Mouse (Mus musculus): ENCODE results near the gene Rnft1. TPM values are rescaled to one million over a fixed set of nuclear protein-coding genes. Genes with fewer than 3 reads are reported as not detected.

The Rnft1 gene
- total and polyA plus RNA-seq, 3 experiments = 34.9 to 49.7 (median 49.2) TPM

DNA sequence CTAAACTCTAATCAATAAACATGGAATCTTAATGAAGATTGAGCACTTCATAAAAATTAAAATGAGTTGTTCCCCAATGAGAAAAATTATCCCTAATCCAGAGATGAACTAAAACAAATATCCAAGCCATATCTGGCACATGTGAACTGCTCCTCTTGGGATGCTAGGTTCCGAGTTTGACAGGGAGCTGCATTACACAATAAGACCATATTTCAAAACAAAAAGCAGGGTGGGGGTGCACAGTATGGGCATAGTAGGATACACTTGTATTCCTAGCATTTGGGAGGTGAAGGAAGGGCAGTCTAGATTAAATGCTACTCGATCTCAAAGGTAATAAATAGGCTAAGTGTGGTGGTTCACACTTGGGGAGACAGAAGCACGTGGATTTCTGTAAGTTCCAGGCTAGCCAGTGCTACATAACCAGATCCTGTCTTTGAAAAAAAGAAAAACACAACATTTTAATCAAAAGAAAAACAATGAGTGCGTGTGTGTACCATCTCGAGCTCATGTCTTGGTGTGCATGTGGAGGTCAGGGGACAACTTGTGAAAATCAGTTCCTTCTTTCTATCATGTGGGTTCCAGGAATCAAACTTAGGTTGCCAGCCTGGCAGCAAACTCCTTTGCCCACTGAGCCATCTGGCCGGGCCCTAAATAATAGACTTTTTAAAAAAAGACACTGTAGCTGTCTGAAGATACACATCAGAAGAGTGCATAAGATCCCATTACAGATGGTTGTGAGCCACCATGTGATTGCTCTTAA lies 55.4 kb downstream of the Rnft1 start:
- no peaks in the 10 kb centered on the region for H3K9me3 ChIP-seq (replicated peaks; ENCODE audit: low read length)
- peaks cover under 1 to 34% of the 10 kb centered on the region in 2 experiments for H3K36me3 ChIP-seq (replicated peaks in 1 of 2; ENCODE audit: control insufficient read depth in 1 of 2, insufficient read depth in 1 of 2, low read length in 1 of 2)
- in situ Hi-C loops (cut with MboI; ENCODE audit: low pct_ligation_motif_present, low pct_unique_long_range_greater_than_20kb, low sequenced_read_pairs) (no loop called here), dilution Hi-C loops (cut with MboI; ENCODE audit: extremely low pct_ligation_motif_present, extremely low pct_unique_long_range_greater_than_20kb, low sequenced_read_pairs) (no loop called here)
- no peak overlapping the region for H3K27ac ChIP-seq (ENCODE audit: insufficient read depth, low read depth)
- no peak overlapping the region for H3K4me3 ChIP-seq (replicated peaks in 1 of 3; ENCODE audit: low read depth in 2 of 3, low read length in 2 of 3, poor library complexity in 1 of 3)
- H3K79me2 ChIP-seq (replicated peaks; ENCODE audit: control insufficient read depth, extremely low read depth, insufficient read depth, poor library complexity, severe bottlenecking) = peaks cover 90% of the 10 kb centered on the region
- H3K27me3 ChIP-seq (replicated peaks) = no peaks in the 10 kb centered on the region
- TF ChIP-seq POLR2AphosphoS2 (IDR thresholded peaks at IDR 0.05; ENCODE audit: low read depth, low read length) (no peak), MYC (IDR thresholded peaks at IDR 0.05; ENCODE audit: low read depth, low read length) (peak; percentile 43; the same call in 1 of the 2 replicates), POLR2A (IDR thresholded peaks at IDR 0.05; ENCODE audit: low read depth, low read length) (no peak), USF1 (IDR thresholded peaks at IDR 0.05; ENCODE audit: low read depth, low read length) (no peak), JUN (IDR thresholded peaks at IDR 0.05; ENCODE audit: insufficient read depth, low read depth, low read length) (no peak), HCFC1 (IDR thresholded peaks at IDR 0.05; ENCODE audit: low read depth, low read length) (no peak)
- H3K4me2 ChIP-seq (ENCODE audit: insufficient read depth, low read depth, poor library complexity, severe bottlenecking) = no peak overlapping the region
- H3K9ac ChIP-seq (ENCODE audit: insufficient read depth, low read depth) = no peak overlapping the region
- no peak for DNase-seq (ENCODE audit: extremely low read depth)
- peaks cover 2 to 63% of the 10 kb centered on the region in 2 experiments; a peak in 2 of 4 replicates for H3K4me1 ChIP-seq (ENCODE audit: control insufficient read depth in 1 of 2, insufficient read depth in 2 of 2)

DNA sequence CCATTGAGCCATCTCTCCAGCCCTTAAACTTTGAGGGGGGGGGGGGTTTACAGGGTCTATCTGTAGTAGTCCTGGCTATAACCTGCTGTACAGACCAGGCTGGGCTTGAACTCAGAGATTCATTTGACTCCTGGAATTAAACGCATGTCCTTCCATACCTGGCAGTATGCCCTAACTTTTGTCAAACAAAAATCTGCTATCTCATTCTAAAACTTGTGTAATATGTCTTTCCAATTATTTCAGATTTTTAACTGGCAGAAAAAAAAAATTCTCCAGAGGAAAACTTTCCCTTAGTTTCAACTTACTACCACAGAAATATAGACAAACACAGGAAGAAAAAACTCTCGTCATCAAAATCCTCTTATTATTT lies 56.0 kb downstream of the Rnft1 start:
- dilution Hi-C loops (cut with MboI; ENCODE audit: extremely low pct_ligation_motif_present, extremely low pct_unique_long_range_greater_than_20kb, low sequenced_read_pairs) (no loop called here), in situ Hi-C loops (cut with MboI; ENCODE audit: low pct_ligation_motif_present, low pct_unique_long_range_greater_than_20kb, low sequenced_read_pairs) (no loop called here)
- Histone ChIP-seq H3K9me3 (replicated peaks; ENCODE audit: low read length) (no peaks in the 10 kb centered on the region), H3K36me3 (replicated peaks in 1 of 2; ENCODE audit: control insufficient read depth in 1 of 2, insufficient read depth in 1 of 2, low read length in 1 of 2) (peaks cover 0 to 30% of the 10 kb centered on the region in 2 experiments), H3K79me2 (replicated peaks; ENCODE audit: control insufficient read depth, extremely low read depth, insufficient read depth, poor library complexity, severe bottlenecking) (peaks cover 88% of the 10 kb centered on the region), H3K4me1 (ENCODE audit: control insufficient read depth in 1 of 2, insufficient read depth in 2 of 2) (peaks cover 2 to 64% of the 10 kb centered on the region in 2 experiments; a peak in 2 of 4 replicates), H3K4me2 (ENCODE audit: insufficient read depth, low read depth, poor library complexity, severe bottlenecking) (no peak overlapping the region), H3K9ac (ENCODE audit: insufficient read depth, low read depth) (no peak overlapping the region), H3K27ac (ENCODE audit: insufficient read depth, low read depth) (no peak overlapping the region), H3K4me3 (replicated peaks in 1 of 3; ENCODE audit: low read depth in 2 of 3, low read length in 2 of 3, poor library complexity in 1 of 3) (no peak overlapping the region), H3K27me3 (replicated peaks) (no peaks in the 10 kb centered on the region)
- DNase-seq (ENCODE audit: extremely low read depth) = no peak
- no peak for TF ChIP-seq ZMIZ1 (IDR thresholded peaks at IDR 0.05; ENCODE audit: low read depth, low read length)
- TF ChIP-seq SIN3A (IDR thresholded peaks at IDR 0.05; ENCODE audit: low read length) = 0 out of 2 replicates have a peak, but pooled peaks have one; percentile 44

DNA sequence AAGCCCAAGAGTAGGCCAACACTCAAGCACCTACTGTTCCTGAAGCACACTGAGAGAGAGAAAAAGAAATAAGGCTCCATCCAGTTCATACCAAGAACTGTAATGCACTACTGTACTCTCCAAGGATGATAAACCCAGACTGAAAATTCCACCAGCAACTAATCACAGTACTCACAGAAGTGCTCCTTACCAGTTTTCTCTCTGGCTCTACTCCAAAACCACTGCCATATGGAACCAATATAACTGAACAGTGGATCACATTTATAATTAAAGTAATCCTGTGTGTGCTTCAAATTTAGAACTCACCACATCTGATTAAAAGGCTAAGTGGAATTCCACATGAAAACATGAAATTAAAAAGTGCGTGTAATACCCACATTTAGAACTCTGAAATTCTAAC lies 58.4 kb downstream of the Rnft1 start:
- peak overlapping the region; percentile 97 for H3K9ac ChIP-seq (ENCODE audit: insufficient read depth, low read depth)
- in situ Hi-C loops (cut with MboI; ENCODE audit: low pct_ligation_motif_present, low pct_unique_long_range_greater_than_20kb, low sequenced_read_pairs) = no loop called here
- H3K79me2 ChIP-seq (replicated peaks; ENCODE audit: control insufficient read depth, extremely low read depth, insufficient read depth, poor library complexity, severe bottlenecking) = peaks cover 71% of the 10 kb centered on the region
- H3K4me3 ChIP-seq (replicated peaks in 1 of 3; ENCODE audit: low read depth in 2 of 3, low read length in 2 of 3, poor library complexity in 1 of 3) = peak overlapping the region in 2 of 3 experiments; percentile 83 to 91
- no peaks in the 10 kb centered on the region for H3K9me3 ChIP-seq (replicated peaks; ENCODE audit: low read length)
- H3K4me2 ChIP-seq (ENCODE audit: insufficient read depth, low read depth, poor library complexity, severe bottlenecking) = peak overlapping the region; percentile 79; the same call in 1 of the 2 replicates
- H3K36me3 ChIP-seq (replicated peaks in 1 of 2; ENCODE audit: control insufficient read depth in 1 of 2, insufficient read depth in 1 of 2, low read length in 1 of 2) = peaks cover 0 to 18% of the 10 kb centered on the region in 2 experiments
- dilution Hi-C loops (cut with MboI; ENCODE audit: extremely low pct_ligation_motif_present, extremely low pct_unique_long_range_greater_than_20kb, low sequenced_read_pairs) = no loop called here
- TF ChIP-seq POLR2AphosphoS2 (IDR thresholded peaks at IDR 0.05; ENCODE audit: low read depth, low read length) (no peak), ELF1 (IDR thresholded peaks at IDR 0.05; ENCODE audit: low read depth, low read length) (no peak), MAZ (IDR thresholded peaks at IDR 0.05; ENCODE audit: low read depth, low read length) (no peak), SIN3A (IDR thresholded peaks at IDR 0.05; ENCODE audit: low read length) (peak; percentile 49), USF2 (conservative IDR thresholded peaks at IDR 0.05; ENCODE audit: low read depth, low read length) (no peak), E2F4 (IDR thresholded peaks at IDR 0.05; ENCODE audit: insufficient replicate concordance, low read depth, low read length) (no peak), ZC3H11A (IDR thresholded peaks at IDR 0.05; ENCODE audit: low read depth, low read length) (no peak)
- H3K27ac ChIP-seq (ENCODE audit: insufficient read depth, low read depth) = no peak overlapping the region
- H3K27me3 ChIP-seq (replicated peaks) = no peaks in the 10 kb centered on the region
- DNase-seq (ENCODE audit: extremely low read depth) = no peak
- H3K4me1 ChIP-seq (ENCODE audit: control insufficient read depth in 1 of 2, insufficient read depth in 2 of 2) = peaks cover 8 to 61% of the 10 kb centered on the region in 2 experiments; a peak in 3 of 4 replicates
